Mouse (Mus musculus) testis, adult 2 months (tissue): ENCODE measurements around the gene Aplnr.

Experiments used
- CTCF ChIP-seq: fragments of 200-500 bp; IDR thresholded peaks from 2 replicates; pipeline ENCODE4 v1.5.1; 2012; ENCODE audit warnings: low read depth, mild to moderate bottlenecking, inconsistent platforms, low read length, moderate library complexity; ENCODE audit not compliant: control insufficient read depth, insufficient read depth, insufficient replicate concordance
- POLR2A ChIP-seq: fragments of 200-500 bp; IDR thresholded peaks from 2 replicates; pipeline ENCODE4 v1.6.1; 2012; ENCODE audit warnings: low read depth, mild to moderate bottlenecking, inconsistent platforms, low read length, moderate library complexity; ENCODE audit not compliant: control insufficient read depth

DNA sequence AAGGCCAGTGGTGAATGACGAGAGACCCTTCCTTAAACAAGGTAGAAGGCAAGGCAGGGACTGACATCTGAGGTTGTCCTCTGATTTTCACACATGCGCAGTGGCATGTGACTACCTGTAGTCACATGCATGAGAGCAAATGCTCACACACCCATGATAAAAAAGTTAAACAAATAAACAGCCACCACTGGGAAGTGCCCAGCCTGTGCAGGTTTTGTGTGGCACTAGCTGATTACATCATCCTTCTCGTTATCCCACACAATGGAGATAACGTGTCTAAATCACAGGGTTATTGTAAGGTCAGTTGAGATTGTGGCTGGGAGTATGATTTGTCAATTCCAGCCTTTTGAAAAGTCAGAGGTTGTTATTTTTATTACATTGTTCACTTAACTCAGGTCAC is 29.1 kb upstream of the Aplnr start:
- TF ChIP-seq CTCF = no peak
- no peak for TF ChIP-seq POLR2A
